Mouse (Mus musculus) liver, embryonic 14.5 days (tissue): Measurements from ENCODE around the gene Rpl6.

ENCODE experiments used
- CTCF ChIP-seq: IDR thresholded peaks from 2 replicates; pipeline ENCODE4 v1.5.1; 2016; ENCODE audit warnings: antibody characterized with exemption, low read depth, control low read depth
- EP300 ChIP-seq: IDR thresholded peaks from 2 replicates; pipeline ENCODE4 v1.6.1; 2016; ENCODE audit warnings: antibody characterized with exemption, low read depth

- TF ChIP-seq CTCF = no peak
- TF ChIP-seq EP300 = no peak
These were observed 14.0 kb upstream of the Rpl6 start for GRCm38 (mm10) chr5:121190210-121190835.
